Comparison of ENCODE assay signal across 28 mouse cellular contexts in the genomic region with DNA sequence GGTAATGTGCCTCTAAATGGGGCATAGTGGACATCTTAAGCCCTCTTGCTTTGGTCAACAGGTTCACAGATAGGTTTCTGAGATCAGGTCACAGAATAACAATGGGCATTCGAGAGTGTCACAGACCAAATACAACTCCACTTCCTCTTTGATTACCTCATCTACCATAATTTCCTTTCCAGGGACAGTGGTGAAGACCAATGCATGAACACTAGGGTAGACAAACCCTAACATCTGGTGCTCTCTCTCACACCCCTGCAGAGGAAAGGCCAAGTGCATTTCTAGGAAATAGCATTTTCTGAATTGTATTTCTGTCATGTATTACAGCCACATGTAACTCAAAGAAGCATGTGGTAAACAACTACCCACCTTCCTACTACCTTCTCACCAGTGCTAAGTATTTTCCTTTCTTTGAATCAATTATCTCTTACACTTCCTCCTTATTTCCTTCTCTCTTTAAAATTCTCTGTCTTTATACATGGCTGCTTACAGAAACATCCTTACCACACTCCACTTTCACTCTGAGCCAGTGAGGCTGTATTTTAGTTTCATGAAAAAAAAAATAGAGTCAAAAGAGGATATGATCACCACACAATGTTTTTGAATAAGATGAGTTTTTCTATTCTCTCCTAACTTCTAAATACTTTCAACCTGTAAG.
DNase-seq lines count a peak whose midpoint lies in the region; ATAC-seq lines count a peak whose summit lies in the region.
"Had no signal": no experiment of that assay in that cellular context is flagged by ENCODE, and none has a peak within 500 bp of the region (broad histone marks: within the 10 kb centered on the region; RNA-seq: fewer than 3 reads in every experiment).

No protein-coding gene starts in this region.

- no peak overlapping the region for H3K9ac ChIP-seq in neural tube, embryonic 15.5 days (replicated peaks)
- H3K9ac ChIP-seq: embryonic facial prominence, embryonic 12.5 days; forebrain, postnatal 0 days; heart, embryonic 13.5 days; limb, embryonic 12.5 days; liver, embryonic 15.5 days; lung, embryonic 14.5 days; midbrain, embryonic 13.5 days; neural tube, embryonic 13.5 days had no signal

- H3K36me3 ChIP-seq in neural tube, embryonic 15.5 days = no peaks in the 10 kb centered on the region
- H3K36me3 ChIP-seq: embryonic facial prominence, embryonic 12.5 days; heart, embryonic 13.5 days; hindbrain, embryonic 10.5 days; limb, embryonic 12.5 days; liver, embryonic 15.5 days; midbrain, embryonic 13.5 days; neural tube, embryonic 13.5 days had no signal

- H3K4me1 ChIP-seq in neural tube, embryonic 15.5 days = no peaks in the 10 kb centered on the region
- H3K4me1 ChIP-seq: embryonic facial prominence, embryonic 12.5 days; heart, embryonic 13.5 days; hindbrain, embryonic 10.5 days; limb, embryonic 12.5 days; liver, embryonic 15.5 days; midbrain, embryonic 13.5 days; neural tube, embryonic 13.5 days had no signal

- ATAC-seq in common myeloid progenitor, adult 5-6 weeks (replicated peaks; ENCODE audit: low read depth, poor library complexity, severe bottlenecking) = peak; percentile 63
- peak; percentile 54 for ATAC-seq in megakaryocyte progenitor cell, adult 5-6 weeks (replicated peaks; ENCODE audit: poor library complexity)
- ATAC-seq in neural tube, embryonic 15.5 days (ENCODE audit: low FRiP score) = no peak
- ATAC-seq: forebrain, postnatal 0 days; hindbrain, postnatal 0 days; intestine, postnatal 0 days; midbrain, embryonic 13.5 days; Patski had no signal

- H3K9me3 ChIP-seq in neural tube, embryonic 15.5 days (replicated peaks) = no peaks in the 10 kb centered on the region
- H3K9me3 ChIP-seq: embryonic facial prominence, embryonic 12.5 days; heart, embryonic 13.5 days; hindbrain, embryonic 10.5 days; limb, embryonic 12.5 days; liver, embryonic 15.5 days; midbrain, embryonic 13.5 days; neural tube, embryonic 13.5 days had no signal

- H3K4me2 ChIP-seq in neural tube, embryonic 15.5 days = no peak overlapping the region
- H3K4me2 ChIP-seq: embryonic facial prominence, embryonic 12.5 days; heart, embryonic 13.5 days; limb, embryonic 12.5 days; liver, embryonic 15.5 days; lung, embryonic 14.5 days; midbrain, embryonic 13.5 days; neural tube, embryonic 13.5 days had no signal

- DNase-seq in lung, postnatal 36 days = peak; percentile 1
- no peak for DNase-seq in lung, postnatal 10 days
- DNase-seq in retina, embryonic 14.5 days (ENCODE audit: low spot score) = no peak
- DNase-seq in heart, postnatal 14 days = no peak
- DNase-seq: adrenal gland, postnatal 25 days; cerebellum, adult 11-12 months; cerebellum, postnatal 10 days; forebrain, postnatal 0 days; heart, postnatal 10 days; kidney, adult 9 months; kidney, postnatal 10 days; lung, embryonic 14.5 days; right cerebral cortex, postnatal 25 days; thymus, postnatal 14 days had no signal

- intact Hi-C loops in heart, postnatal 14 days (cut with DNase I) = no loop called here

- H3K4me3 ChIP-seq in neural tube, embryonic 15.5 days (replicated peaks) = no peak overlapping the region
- H3K4me3 ChIP-seq: embryonic facial prominence, embryonic 12.5 days; heart, embryonic 13.5 days; hindbrain, embryonic 10.5 days; left cerebral cortex, adult 2 months; limb, embryonic 12.5 days; liver, embryonic 15.5 days; midbrain, embryonic 13.5 days; neural tube, embryonic 13.5 days had no signal

- H3K27me3 ChIP-seq in neural tube, embryonic 15.5 days (replicated peaks) = no peaks in the 10 kb centered on the region
- H3K27me3 ChIP-seq: embryonic facial prominence, embryonic 12.5 days; heart, embryonic 13.5 days; limb, embryonic 12.5 days; liver, embryonic 15.5 days; midbrain, embryonic 13.5 days; neural tube, embryonic 13.5 days; Patski had no signal

- no peak overlapping the region for H3K27ac ChIP-seq in neural tube, embryonic 15.5 days (replicated peaks)
- H3K27ac ChIP-seq: embryonic facial prominence, embryonic 12.5 days; heart, embryonic 13.5 days; hindbrain, embryonic 10.5 days; hindbrain, postnatal 0 days; left cerebral cortex, adult 2 months; limb, embryonic 12.5 days; liver, embryonic 15.5 days; midbrain, embryonic 13.5 days; neural tube, embryonic 13.5 days had no signal

- 75% methylated on average over 1 of the region's 1 CpGs for WGBS in neural tube, embryonic 15.5 days
